Mouse (Mus musculus) heart, adult 2 months (tissue): ENCODE data around the gene Ucp2.

Experiments used
- CTCF ChIP-seq: fragments of 200-600 bp; IDR thresholded peaks from 2 replicates; pipeline ENCODE4 v1.8.1; 2022; ENCODE audit warnings: antibody characterized with exemption, mild to moderate bottlenecking, moderate library complexity
- POLR2A ChIP-seq: fragments of 200-500 bp; IDR thresholded peaks from 2 replicates; pipeline ENCODE4 v1.6.1; 2011; ENCODE audit warnings: mild to moderate bottlenecking, low read depth, low read length, control low read depth; ENCODE audit not compliant: insufficient read depth

DNA sequence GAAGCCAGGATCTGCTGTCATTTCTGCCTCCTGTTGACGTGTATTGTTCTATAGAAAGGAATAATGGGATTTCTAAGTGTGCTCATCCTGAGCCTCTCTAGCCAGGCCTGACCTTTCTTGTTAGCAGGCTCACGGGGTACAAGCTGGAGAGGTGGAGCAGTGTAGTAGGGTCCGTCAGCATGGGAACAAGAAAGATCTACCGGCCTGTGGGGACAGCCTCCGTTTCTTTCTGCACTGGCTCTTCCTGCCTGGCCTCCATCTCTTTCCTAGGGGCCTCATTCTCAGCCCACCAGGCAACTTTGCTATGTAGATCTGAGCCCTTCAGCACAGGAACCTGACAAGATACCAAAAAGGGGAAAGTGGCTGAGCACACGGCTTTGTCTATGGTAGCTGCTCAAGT, 24.4 kb upstream of the Ucp2 start:
- TF ChIP-seq CTCF (no peak), POLR2A (no peak)
